Mouse (Mus musculus) olfactory bulb, adult 2 months (tissue): ENCODE data around the gene Preb. TPM values are rescaled to one million over a fixed set of nuclear protein-coding genes. Genes with fewer than 3 reads are reported as not detected.

ENCODE experiments used
- H3K27ac ChIP-seq: fragments of 200-500 bp; 2 replicates; pipeline ENCODE4 v1.5.1; 2012; ENCODE audit warnings: low read depth, low read length; ENCODE audit not compliant: insufficient read depth
- H3K4me1 ChIP-seq: fragments of 200-500 bp; 2 replicates; pipeline ENCODE4 v1.6.1; 2012; ENCODE audit warnings: low read length; ENCODE audit not compliant: control insufficient read depth, insufficient read depth
- H3K4me3 ChIP-seq: fragments of 200-500 bp; 2 replicates; pipeline ENCODE4 v1.5.1; 2012; ENCODE audit warnings: mild to moderate bottlenecking, low read depth, low read length, moderate library complexity; ENCODE audit not compliant: insufficient read depth
- CTCF ChIP-seq: fragments of 200-500 bp; IDR thresholded peaks from 2 replicates; pipeline ENCODE4 v1.5.1; 2012; ENCODE audit warnings: low read depth, mild to moderate bottlenecking, low read length, moderate library complexity; ENCODE audit not compliant: insufficient read depth
- POLR2A ChIP-seq: fragments of 200-500 bp; IDR thresholded peaks from 2 replicates; pipeline ENCODE4 v1.6.1; 2012; ENCODE audit warnings: mild to moderate bottlenecking, low read depth, low read length, moderate library complexity; ENCODE audit not compliant: insufficient read depth
- WGBS: fragments of 180-500 bp; shearing (Covaris S2); methylation state at CpG from one replicate; pipeline ENCODE4 v1.1.7; 2018; 5-methylcytosine and 5-hydroxymethylcytosine counted together
- polyA plus RNA-seq: library from polyadenylated mRNA; stranded (reverse); fragments of >200 nt; gene quantifications from 2 replicates; pipeline ENCODE4 v1.2.4, GENCODE M21; 2012; ENCODE audit warnings: low replicate concordance; ENCODE audit not compliant: missing spikeins, insufficient read depth, insufficient read length

The Preb gene
- polyA plus RNA-seq, 1 experiment: not detected

DNA sequence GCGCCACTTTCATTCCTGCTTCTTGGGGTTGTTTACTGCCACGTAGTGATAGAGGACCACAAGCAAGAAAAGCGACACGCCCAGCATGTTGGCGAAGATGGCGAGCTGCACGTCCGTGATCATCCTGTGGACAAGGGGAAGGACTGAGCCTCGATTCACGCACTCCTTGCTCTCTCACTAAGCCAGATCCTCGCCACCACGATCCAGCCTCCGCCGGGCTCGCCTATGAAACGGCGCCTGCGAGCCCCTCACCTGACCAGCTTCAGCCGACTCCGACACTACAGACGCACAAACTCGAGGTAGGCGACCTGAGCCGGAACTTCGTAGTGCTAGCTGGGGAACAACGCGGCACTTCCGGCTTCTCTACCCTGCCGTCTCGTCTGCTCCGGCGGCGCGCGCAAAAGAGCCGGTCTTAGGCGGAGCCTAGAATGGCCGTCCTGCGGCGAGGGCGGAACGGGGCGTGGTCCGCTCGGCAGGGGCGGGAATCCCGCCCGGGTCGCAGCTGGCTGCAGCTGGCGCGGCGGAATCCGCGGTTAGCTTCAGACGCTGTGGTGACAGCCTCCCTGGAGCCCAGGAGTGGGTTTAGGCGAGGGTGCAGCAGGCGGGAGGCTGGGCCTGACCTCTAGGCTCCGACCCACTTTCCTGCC lies 52.6 kb downstream of the Preb start, which contains the start of gene Ost4:
TSS of gene Ost4 (minus strand) at position 376 of the 647 bp plus-strand sequence.
- Histone ChIP-seq H3K4me3 (peak within 1 kb of the TSS; percentile 83), H3K27ac (peak within 1 kb of the TSS; percentile 41), H3K4me1 (peaks cover 9% of the 10 kb centered on the region)
- WGBS: under 1% methylated on average over 58 of the region's 58 CpGs
- TF ChIP-seq POLR2A (peak; percentile 66), CTCF (no peak)

DNA sequence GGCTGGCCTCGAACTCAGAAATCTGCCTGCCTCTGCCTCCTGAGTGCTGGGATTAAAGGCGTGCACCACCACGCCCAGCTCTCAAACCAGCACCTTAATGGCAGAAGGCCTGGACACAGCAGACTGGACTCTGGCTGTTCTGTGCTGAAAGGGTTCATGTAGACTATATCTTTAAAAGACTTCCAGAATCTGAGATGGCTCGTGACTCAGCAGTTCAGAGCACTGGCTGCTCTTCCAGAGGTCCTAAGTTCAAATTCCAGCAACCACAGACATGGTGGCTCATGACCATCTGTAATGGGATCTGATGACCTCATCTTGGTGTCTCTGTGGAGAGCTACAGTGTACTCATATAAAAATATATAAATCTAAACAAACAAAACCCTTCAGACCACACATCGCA lies 58.3 kb downstream of the Preb start:
- Histone ChIP-seq H3K4me1 (peaks cover 2% of the 10 kb centered on the region; the same call in 1 of the 2 replicates), H3K27ac (no peak overlapping the region), H3K4me3 (no peak overlapping the region)
- WGBS: 92% methylated on average over 5 of the region's 5 CpGs
- TF ChIP-seq POLR2A (no peak), CTCF (no peak)

Other genes with a start within 250 kb of the Preb start
- gene Dpysl5, start 248.8 kb downstream of the Preb start, polyA plus RNA-seq: not detected in 2 replicates
- not detected in 2 replicates for gene Mapre3, start 145.7 kb downstream of the Preb start, polyA plus RNA-seq
- not detected in 2 replicates for gene Tmem214, start 92.3 kb downstream of the Preb start, polyA plus RNA-seq
- gene Agbl5, start 71.7 kb downstream of the Preb start, polyA plus RNA-seq: not detected in 2 replicates
- not detected in 2 replicates for gene Ost4, start 52.6 kb downstream of the Preb start, polyA plus RNA-seq
- not detected in 2 replicates for gene Emilin1, start 47.0 kb downstream of the Preb start, polyA plus RNA-seq
- not detected in 2 replicates for gene Khk, start 38.9 kb downstream of the Preb start, polyA plus RNA-seq
- gene Cgref1, start 14.8 kb downstream of the Preb start, polyA plus RNA-seq: not detected in 2 replicates
- not detected in 2 replicates for gene Tcf23, start 8.3 kb upstream of the Preb start, polyA plus RNA-seq
- gene Atraid, start 88.0 kb upstream of the Preb start, polyA plus RNA-seq: not detected in 2 replicates
- not detected in 2 replicates for gene Slc5a6, start 88.6 kb upstream of the Preb start, polyA plus RNA-seq
- gene Cad, start 94.4 kb upstream of the Preb start, polyA plus RNA-seq: not detected in 2 replicates
- gene Dnajc5g, start 145.9 kb upstream of the Preb start, polyA plus RNA-seq: not detected in 2 replicates
- not detected in 2 replicates for gene Slc30a3, start 147.9 kb upstream of the Preb start, polyA plus RNA-seq
- gene Trim54, start 156.4 kb upstream of the Preb start, polyA plus RNA-seq: not detected in 2 replicates
- gene Ucn, start 178.5 kb upstream of the Preb start, polyA plus RNA-seq: not detected in 2 replicates
- gene Mpv17, start 193.9 kb upstream of the Preb start, polyA plus RNA-seq: not detected in 2 replicates
- gene Gm29609, start 219.6 kb upstream of the Preb start, polyA plus RNA-seq: not detected in 2 replicates
- not detected in 2 replicates for gene Gtf3c2, start 219.8 kb upstream of the Preb start, polyA plus RNA-seq
- gene Snx17, start 232.9 kb upstream of the Preb start, polyA plus RNA-seq: not detected in 2 replicates
- gene Eif2b4, start 233.1 kb upstream of the Preb start, polyA plus RNA-seq: not detected in 2 replicates
- gene Zfp513, start 241.9 kb upstream of the Preb start, polyA plus RNA-seq: not detected in 2 replicates